Mouse (Mus musculus): ENCODE measurements around the gene Smad3. TPM values are rescaled to one million over a fixed set of nuclear protein-coding genes. Genes with fewer than 3 reads are reported as not detected.

Gene Smad3
- polyA plus RNA-seq, 1 experiment from 2014 or later, result 24.5 TPM

DNA sequence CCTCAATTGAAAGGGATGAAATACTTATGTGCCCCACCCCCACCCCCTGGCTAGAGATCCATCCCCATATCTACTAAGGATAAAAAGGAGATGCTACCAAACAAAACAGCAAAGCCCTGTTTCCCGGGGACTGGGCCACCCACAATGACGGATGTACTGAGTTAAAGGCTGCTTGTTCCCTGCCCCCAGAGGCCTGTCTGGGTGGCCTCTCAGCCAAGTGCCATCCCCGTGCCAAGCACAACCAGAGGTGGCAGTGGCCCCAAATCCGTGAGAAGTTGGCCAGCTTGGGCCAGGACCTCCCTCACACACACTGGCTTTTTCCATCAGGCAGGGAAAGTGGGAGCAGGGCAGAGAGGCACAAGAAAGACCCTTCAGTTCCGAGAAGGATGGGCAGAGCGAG is 45.0 kb downstream of the Smad3 start:
- Histone ChIP-seq H3K9me3 (no peaks in the 10 kb centered on the region), H3K27me3 (replicated peaks) (no peaks in the 10 kb centered on the region), H3K9ac (no peak overlapping the region), H3K27ac (no peak overlapping the region), H3K4me2 (replicated peaks) (no peak overlapping the region), H3K4me3 (no peak overlapping the region), H3K4me1 (peaks cover 30% of the 10 kb centered on the region), H3K36me3 (peaks cover 13% of the 10 kb centered on the region)
- ATAC-seq (ENCODE audit: low FRiP score, low read depth), result no peak
- WGBS, result 57% methylated on average over 6 of the region's 6 CpGs

DNA sequence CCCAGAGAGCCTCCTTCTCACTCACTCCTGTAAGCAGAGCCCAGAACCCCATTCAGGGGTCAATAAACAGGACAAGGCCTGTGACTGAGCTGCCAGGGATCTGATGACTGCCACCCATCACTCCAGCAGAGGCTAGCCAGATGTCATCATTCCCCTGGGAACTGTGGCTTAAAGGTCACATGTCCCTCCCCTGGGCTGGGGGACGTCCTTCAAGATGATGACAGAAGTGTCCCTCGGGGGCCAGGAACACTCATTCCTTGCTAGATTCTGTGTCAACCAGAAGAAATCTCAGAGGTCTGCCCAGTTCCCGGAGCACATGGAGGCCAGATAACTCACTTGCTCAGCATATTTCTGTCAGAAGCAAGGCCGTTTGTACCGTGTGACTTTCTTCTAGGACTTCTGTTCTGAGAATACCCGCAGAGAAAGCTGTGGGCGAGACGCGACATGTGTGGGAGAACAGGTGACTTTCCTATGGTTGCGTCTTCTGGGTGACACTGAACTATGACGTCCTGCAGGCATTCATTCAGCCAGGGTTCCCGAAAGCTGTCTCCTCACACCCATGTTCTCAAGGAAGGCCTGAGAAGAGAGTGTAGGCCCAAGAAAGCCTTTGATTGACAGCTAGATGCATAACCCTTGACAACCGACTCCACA is 46.1 kb downstream of the Smad3 start:
- no peak for ATAC-seq (ENCODE audit: low FRiP score, low read depth)
- Histone ChIP-seq H3K4me3 (no peak overlapping the region), H3K4me2 (replicated peaks) (no peak overlapping the region), H3K4me1 (peaks cover 26% of the 10 kb centered on the region), H3K9me3 (no peaks in the 10 kb centered on the region), H3K27me3 (replicated peaks) (no peaks in the 10 kb centered on the region), H3K9ac (no peak overlapping the region), H3K27ac (no peak overlapping the region), H3K36me3 (peaks cover 13% of the 10 kb centered on the region)
- 87% methylated on average over 13 of the region's 13 CpGs for WGBS

DNA sequence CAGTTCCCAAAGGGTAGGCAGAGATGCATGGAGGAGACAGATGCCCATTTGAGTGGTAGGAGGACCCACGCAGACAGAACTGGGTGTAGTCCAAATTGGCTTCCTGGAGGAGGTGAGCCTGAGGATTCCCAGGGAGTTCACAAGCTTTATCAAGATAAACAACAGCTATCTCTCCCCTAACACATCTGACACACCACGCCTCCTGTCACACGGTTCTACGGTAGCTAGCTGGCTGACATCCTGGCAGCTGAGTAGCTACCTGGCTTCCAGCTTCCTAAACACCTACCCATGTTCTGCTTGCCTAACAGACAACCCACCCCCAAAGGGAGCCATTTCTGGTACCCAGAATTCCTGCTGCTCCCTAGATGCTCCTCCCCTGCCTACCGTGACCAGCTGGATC is 47.9 kb downstream of the Smad3 start:
- Histone ChIP-seq H3K4me1 (peaks cover 23% of the 10 kb centered on the region), H3K4me3 (no peak overlapping the region), H3K9me3 (no peaks in the 10 kb centered on the region), H3K27me3 (replicated peaks) (no peaks in the 10 kb centered on the region), H3K4me2 (replicated peaks) (no peak overlapping the region), H3K9ac (no peak overlapping the region), H3K27ac (no peak overlapping the region), H3K36me3 (peaks cover 13% of the 10 kb centered on the region)
- WGBS, result 98% methylated on average over 5 of the region's 5 CpGs
- no peak for ATAC-seq (ENCODE audit: low FRiP score, low read depth)

DNA sequence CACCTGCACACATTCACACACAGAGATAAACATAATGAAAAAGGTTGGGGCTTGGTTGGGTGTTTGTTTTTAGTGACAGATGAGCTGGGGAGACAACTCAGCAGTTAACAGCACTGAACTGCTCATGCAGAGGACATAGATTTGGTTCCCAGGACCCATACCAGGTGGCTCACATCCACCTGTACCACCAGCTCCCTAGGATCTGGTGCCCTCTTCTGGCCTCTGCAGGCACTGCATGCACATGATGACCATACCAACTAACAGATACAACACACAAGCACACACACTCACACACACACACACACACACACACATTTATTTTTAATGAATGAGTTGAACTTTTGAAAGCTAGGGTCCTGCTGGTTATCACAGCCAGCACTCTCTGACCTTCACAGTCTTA is 48.5 kb downstream of the Smad3 start:
- no peak overlapping the region for H3K9ac ChIP-seq
- no peak overlapping the region for H3K4me2 ChIP-seq (replicated peaks)
- no peak for ATAC-seq (ENCODE audit: low FRiP score, low read depth)

DNA sequence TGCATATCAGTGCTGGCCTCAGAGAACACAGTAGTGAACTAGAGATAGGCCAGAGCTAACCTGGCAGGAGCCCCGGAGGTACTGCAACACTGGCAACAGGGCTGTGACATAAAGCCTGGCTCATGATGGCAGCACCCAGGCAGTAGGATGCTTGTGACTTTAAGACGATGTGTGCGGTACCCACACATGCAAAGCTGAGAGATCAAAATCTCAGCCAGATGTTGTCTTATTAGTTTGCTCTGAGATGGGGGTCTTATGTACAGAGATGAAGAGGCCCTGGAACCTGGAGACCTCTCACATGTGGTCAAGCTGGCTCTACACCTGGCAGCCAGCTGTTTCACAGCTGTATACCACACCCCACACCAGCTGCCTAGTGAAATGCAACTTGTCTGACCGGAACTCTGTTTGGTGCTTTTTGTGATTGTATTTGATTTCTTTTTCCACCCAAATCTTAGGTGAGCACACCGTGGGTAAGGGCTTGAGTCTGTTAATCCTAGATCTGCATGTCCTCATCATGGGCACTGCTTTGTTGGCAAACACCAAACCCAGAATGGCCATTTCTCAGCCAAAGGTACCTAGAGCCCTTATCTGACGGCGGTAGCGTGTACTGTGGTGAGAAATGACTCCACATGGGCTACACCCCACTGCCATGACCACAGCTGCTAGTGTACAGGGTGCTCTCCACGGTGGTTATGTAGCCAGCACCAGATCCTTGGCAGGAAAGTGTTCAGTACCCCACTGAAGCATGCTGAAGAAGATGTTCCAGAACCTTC is 49.8 kb downstream of the Smad3 start:
- Histone ChIP-seq H3K4me3 (no peak overlapping the region), H3K27me3 (replicated peaks) (no peaks in the 10 kb centered on the region), H3K4me1 (peaks cover 19% of the 10 kb centered on the region), H3K27ac (no peak overlapping the region), H3K4me2 (replicated peaks) (no peak overlapping the region), H3K36me3 (peaks cover 13% of the 10 kb centered on the region), H3K9ac (no peak overlapping the region), H3K9me3 (no peaks in the 10 kb centered on the region)
- no peak for ATAC-seq (ENCODE audit: low FRiP score, low read depth)
- WGBS, result 91% methylated on average over 9 of the region's 9 CpGs

More for the DNA sequence above, 48.5 kb downstream of the Smad3 start:
- no peak overlapping the region for H3K4me3 ChIP-seq
- H3K27me3 ChIP-seq (replicated peaks), result no peaks in the 10 kb centered on the region
- H3K36me3 ChIP-seq, result peaks cover 13% of the 10 kb centered on the region
- peaks cover 23% of the 10 kb centered on the region for H3K4me1 ChIP-seq
- H3K27ac ChIP-seq, result no peak overlapping the region
- H3K9me3 ChIP-seq, result no peaks in the 10 kb centered on the region

DNA sequence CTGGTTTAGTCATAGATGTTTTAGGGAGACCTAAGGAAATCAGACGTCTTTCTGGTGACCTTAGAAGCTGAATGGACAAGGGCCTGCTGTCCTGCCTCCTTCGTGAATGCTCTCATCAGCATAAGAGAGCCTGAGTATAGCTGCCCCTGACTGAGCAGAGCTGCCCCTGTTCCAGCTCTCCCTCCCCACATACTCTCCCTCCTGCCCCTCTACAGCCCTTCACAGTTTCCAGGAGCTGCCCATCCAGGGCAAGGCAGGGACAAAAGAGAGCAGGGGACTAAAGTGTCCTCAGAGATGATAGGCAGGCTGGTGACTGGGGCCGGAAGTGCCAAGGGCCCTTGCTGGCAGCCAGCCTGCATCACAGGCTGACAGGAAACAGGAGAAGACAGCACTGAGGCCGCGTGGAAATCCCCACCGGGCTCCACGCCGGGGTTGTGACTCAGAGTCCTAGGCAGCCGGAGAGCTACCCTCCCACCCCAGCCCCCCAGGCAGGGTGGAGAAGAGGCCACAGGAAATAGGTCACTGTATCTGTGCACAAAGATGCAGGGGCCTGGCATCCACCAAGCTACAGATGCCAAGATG is 51.6 kb downstream of the Smad3 start:
- Histone ChIP-seq H3K9ac (no peak overlapping the region), H3K27ac (no peak overlapping the region), H3K27me3 (replicated peaks) (no peaks in the 10 kb centered on the region), H3K4me1 (peaks cover 22% of the 10 kb centered on the region), H3K4me3 (no peak overlapping the region), H3K4me2 (replicated peaks) (no peak overlapping the region), H3K36me3 (peaks cover 13% of the 10 kb centered on the region), H3K9me3 (no peaks in the 10 kb centered on the region)
- no peak for ATAC-seq (ENCODE audit: low FRiP score, low read depth)
- 45% methylated on average over 9 of the region's 9 CpGs for WGBS

DNA sequence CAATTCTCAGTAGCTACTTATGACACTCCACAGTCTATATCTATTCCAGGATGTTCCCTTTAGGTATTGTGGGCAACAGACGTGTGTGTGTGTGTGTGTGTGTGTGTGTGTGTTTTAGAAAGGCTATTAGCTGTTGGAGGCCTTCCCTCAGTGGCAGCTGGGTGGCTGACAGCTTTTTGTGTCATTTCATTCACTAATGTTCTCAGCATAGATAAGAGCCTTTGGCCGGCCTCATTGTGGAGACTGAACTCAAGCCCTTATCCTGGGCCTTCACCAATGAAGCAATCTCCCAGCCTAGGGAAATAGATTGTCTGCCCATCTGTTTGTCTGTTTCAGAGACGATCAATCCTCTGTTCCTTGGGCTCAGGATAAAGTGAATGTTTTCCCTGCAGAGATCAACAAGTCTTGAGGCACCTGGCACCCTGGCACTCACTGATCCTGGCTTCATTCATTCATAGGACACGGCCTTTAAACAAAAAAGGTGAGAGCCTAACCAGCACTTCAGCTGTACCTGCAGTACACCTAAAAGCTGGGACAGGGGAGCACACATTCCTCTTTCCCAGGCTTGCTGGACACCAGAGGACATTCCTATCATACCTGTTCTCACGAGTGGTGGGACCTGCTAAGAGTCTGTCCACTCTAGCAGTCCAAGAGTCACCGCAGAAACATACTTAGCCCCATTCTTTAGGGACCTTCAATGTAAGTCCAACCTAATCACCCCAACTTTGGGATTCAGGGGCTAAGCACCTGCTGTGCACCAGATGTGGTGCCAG is 52.6 kb downstream of the Smad3 start:
- H3K27me3 ChIP-seq (replicated peaks), result no peaks in the 10 kb centered on the region
- H3K9ac ChIP-seq, result no peak overlapping the region
- peaks cover 11% of the 10 kb centered on the region for H3K36me3 ChIP-seq
- no peaks in the 10 kb centered on the region for H3K9me3 ChIP-seq
- WGBS, result 82% methylated on average over 6 of the region's 6 CpGs
- H3K4me2 ChIP-seq (replicated peaks), result no peak overlapping the region
- no peak overlapping the region for H3K4me3 ChIP-seq
- H3K27ac ChIP-seq, result no peak overlapping the region
- peaks cover 22% of the 10 kb centered on the region for H3K4me1 ChIP-seq
- ATAC-seq (ENCODE audit: low FRiP score, low read depth), result no peak

DNA sequence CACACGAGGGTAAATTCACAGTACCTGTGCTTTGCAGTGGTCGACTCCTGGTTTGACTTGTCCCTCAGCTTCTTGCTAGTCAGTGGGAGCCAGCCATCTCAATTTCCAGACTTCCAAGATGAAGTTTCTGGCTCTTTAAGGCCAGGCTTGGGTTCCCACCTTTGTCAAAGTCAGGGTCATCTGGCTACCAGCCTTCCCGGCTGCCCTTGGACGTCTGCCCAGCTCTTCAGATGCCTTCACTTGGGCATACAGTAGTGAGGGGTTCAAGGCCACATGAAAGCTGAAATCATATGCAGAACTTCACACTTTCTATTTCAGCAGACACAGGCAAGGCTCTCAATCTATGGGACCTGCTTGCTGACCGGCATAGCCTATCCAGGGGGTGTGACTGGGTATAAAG is 53.7 kb downstream of the Smad3 start:
- no peak overlapping the region for H3K4me3 ChIP-seq
- no peaks in the 10 kb centered on the region for H3K27me3 ChIP-seq (replicated peaks)
- H3K36me3 ChIP-seq, result peaks cover under 1% of the 10 kb centered on the region; the same call in 1 of the 2 replicates
- peaks cover 26% of the 10 kb centered on the region for H3K4me1 ChIP-seq
- ATAC-seq (ENCODE audit: low FRiP score, low read depth), result no peak
- no peak overlapping the region for H3K27ac ChIP-seq
- H3K9ac ChIP-seq, result no peak overlapping the region
- H3K9me3 ChIP-seq, result no peaks in the 10 kb centered on the region
- H3K4me2 ChIP-seq (replicated peaks), result no peak overlapping the region
- WGBS, result 88% methylated on average over 5 of the region's 5 CpGs

DNA sequence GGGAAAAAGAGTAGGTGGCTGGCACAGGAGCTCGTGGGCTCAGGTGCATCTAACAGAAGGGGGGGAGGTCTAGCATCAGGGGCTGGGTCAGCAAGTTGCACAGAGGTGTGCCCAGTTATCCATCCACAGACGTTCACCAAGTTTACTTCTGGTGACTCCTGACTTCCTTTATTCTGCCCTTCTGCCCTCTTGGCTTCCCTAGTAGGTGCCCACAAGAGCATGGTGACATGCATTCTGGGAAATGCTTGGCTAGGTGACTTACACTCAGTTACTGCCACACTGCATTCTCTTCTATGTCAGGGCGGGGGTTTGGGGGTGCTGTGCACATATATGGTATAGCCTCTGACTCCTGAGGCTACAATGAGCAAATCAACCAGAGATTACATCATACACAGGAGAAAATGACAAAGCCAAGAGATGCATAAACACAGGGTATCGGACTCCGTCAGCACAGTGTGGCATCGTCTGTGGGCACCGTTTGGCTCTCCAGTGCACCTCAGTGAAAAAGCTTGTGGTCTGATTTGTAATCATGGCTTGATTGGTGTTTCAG is 54.5 kb downstream of the Smad3 start:
- Histone ChIP-seq H3K9me3 (no peaks in the 10 kb centered on the region), H3K4me2 (replicated peaks) (no peak overlapping the region), H3K4me1 (peaks cover 34% of the 10 kb centered on the region), H3K9ac (no peak overlapping the region), H3K4me3 (no peak overlapping the region), H3K27ac (no peak overlapping the region), H3K27me3 (replicated peaks) (no peaks in the 10 kb centered on the region), H3K36me3 (no peaks in the 10 kb centered on the region)
- WGBS, result 91% methylated on average over 7 of the region's 7 CpGs
- no peak for ATAC-seq (ENCODE audit: low FRiP score, low read depth)

DNA sequence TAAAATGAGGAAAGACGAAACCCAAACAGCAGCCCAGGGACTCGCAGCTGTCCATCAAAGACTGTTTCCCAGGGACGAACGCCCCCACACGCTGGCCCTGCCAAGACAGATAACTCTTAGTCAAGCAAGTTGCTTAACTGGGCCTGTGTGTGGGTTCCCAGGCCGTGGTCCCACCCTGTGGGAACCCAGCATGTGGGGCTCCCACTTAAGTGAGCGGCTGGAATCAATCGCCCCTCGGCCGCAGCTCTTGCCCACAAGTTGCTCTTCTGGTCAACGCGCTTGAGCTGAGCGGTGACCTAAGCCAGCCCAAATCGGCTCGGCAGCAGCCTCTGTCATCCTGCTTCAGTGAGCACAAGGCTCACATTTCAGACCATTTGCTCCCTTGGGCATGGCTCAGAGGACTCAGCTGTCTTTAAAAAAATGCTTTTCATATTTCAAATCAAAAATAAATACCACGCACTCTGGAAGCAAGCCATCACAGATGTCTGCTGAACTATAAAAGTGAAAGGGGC is 55.2 kb downstream of the Smad3 start:
- peaks cover 42% of the 10 kb centered on the region for H3K4me1 ChIP-seq
- no peak overlapping the region for H3K4me2 ChIP-seq (replicated peaks)
- 66% methylated on average over 16 of the region's 16 CpGs for WGBS
- H3K4me3 ChIP-seq, result no peak overlapping the region
- ATAC-seq (ENCODE audit: low FRiP score, low read depth), result no peak
- H3K36me3 ChIP-seq, result no peaks in the 10 kb centered on the region
- H3K9me3 ChIP-seq, result no peaks in the 10 kb centered on the region
- H3K27me3 ChIP-seq (replicated peaks), result no peaks in the 10 kb centered on the region
- H3K27ac ChIP-seq, result no peak overlapping the region
- H3K9ac ChIP-seq, result no peak overlapping the region

DNA sequence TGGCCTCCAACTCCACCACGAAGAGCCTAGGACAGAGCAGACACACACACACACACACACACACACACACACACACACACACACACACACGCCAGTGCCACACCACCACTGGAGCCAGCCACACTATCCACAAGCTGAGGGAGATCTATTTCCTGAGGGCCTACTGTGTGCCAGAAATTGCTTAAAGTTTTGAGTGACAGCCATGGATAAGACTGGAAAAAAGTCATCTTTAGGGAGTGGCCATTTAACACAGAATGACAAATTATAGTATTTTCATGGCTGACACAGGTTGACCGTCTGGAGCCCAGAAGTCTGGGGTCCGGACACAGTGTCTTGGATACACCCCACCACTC is 55.9 kb downstream of the Smad3 start:
- ATAC-seq (ENCODE audit: low FRiP score, low read depth), result no peak
- Histone ChIP-seq H3K27me3 (replicated peaks) (no peaks in the 10 kb centered on the region), H3K9me3 (no peaks in the 10 kb centered on the region), H3K9ac (no peak overlapping the region), H3K4me1 (peaks cover 47% of the 10 kb centered on the region), H3K27ac (no peak overlapping the region), H3K4me2 (replicated peaks) (no peak overlapping the region), H3K36me3 (no peaks in the 10 kb centered on the region), H3K4me3 (no peak overlapping the region)
- WGBS, result 89% methylated on average over 4 of the region's 4 CpGs
